Mouse (Mus musculus) cortical plate, adult 2 months (tissue): Measurements from ENCODE around the gene 1700016C15Rik.

Experiments used
- CTCF ChIP-seq: fragments of 200-500 bp; IDR thresholded peaks from 2 replicates; pipeline ENCODE4 v1.5.1; 2011; ENCODE audit warnings: mild to moderate bottlenecking, control low read depth, low read length; ENCODE audit not compliant: insufficient read depth; ENCODE audit errors: extremely low read depth
- POLR2A ChIP-seq: fragments of 200-500 bp; IDR thresholded peaks from 2 replicates; pipeline ENCODE4 v1.6.1; 2011; ENCODE audit warnings: mild to moderate bottlenecking, low read length, control low read depth; ENCODE audit not compliant: insufficient read depth; ENCODE audit errors: extremely low read depth

DNA sequence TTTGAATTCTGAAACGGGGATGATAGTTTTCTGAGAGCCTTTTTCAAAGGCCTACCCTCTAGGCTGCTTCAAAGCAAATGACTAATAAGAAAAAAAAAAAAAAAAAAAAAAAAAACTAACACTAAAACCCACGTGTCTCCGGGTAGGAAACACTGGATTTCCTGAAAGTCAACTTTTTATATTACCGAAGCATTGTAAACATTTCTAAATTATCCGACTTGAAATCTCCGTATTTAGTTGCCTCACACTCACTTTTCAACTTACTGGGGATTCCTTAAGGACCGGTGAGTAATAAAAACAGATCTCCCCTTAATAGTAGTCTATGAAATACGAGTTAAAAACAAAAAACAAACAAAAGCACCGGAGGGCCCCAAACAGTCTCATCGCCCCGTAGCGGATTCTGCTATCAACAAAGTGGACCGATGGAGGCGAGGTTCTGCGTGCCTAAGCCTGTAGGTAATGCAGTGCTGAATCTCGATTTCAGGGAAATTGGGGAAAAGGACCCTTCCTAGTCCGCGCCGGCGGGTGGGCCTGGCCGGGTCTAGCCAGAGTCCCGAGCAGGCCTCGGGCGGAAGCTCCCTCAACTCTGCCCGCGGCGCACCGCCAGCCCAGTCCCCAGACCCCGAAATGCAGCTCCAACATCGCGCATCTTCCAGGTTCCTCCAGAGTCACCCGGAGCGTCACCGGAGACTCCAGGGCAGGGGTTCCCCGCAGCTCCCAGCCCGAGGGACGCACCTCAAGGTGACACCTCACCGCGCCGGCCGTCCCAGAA, 66.0 kb downstream of the 1700016C15Rik start:
- TF ChIP-seq POLR2A (no peak), CTCF (no peak)
